Mouse (Mus musculus) urinary bladder, postnatal 4 days (tissue): ENCODE data around the gene Vwa1.
A peak's percentile ranks its signal among the peaks of the same experiment; 100 is the strongest.

ENCODE experiments used
- DNase-seq, 2 experiments: peaks; one replicate each; pipeline ENCODE4 v3.0.0; 2021 to 2022; ENCODE audit warnings: low spot score in 2 of 2

Vwa1 gene

DNA sequence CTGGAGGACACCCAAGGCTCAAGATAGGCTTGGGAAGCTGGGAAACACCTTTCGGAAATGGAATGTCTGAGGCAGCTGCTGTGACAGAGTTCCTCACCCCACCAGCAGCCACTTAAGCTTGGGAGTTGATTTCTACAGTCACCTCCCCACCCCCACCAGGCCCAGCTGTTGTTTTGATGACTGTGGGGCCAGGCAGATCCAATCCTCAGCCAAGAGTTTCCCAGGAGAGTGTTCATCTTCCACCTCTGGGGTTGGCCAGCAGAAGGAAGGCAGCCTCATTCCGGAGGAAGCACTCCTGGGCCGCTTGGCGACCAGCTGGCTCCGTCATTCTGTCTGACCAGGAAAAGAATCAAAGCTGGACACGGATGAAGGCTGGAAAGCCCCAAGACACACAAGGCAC is 6.4 kb upstream of the Vwa1 start:
- DNase-seq = peak in 1 of 2 experiments; percentile 65

GRCm38 (mm10) chr4:155779498-155779897 is 5.0 kb upstream of the Vwa1 start:
- DNase-seq = no peak

GRCm38 (mm10) chr4:155777816-155778215 is 3.3 kb upstream of the Vwa1 start:
- DNase-seq = no peak

GRCm38 (mm10) chr4:155776704-155777335 is 2.3 kb upstream of the Vwa1 start:
- DNase-seq = no peak

GRCm38 (mm10) chr4:155775855-155776254 is 1.4 kb upstream of the Vwa1 start:
- DNase-seq = no peak

DNA sequence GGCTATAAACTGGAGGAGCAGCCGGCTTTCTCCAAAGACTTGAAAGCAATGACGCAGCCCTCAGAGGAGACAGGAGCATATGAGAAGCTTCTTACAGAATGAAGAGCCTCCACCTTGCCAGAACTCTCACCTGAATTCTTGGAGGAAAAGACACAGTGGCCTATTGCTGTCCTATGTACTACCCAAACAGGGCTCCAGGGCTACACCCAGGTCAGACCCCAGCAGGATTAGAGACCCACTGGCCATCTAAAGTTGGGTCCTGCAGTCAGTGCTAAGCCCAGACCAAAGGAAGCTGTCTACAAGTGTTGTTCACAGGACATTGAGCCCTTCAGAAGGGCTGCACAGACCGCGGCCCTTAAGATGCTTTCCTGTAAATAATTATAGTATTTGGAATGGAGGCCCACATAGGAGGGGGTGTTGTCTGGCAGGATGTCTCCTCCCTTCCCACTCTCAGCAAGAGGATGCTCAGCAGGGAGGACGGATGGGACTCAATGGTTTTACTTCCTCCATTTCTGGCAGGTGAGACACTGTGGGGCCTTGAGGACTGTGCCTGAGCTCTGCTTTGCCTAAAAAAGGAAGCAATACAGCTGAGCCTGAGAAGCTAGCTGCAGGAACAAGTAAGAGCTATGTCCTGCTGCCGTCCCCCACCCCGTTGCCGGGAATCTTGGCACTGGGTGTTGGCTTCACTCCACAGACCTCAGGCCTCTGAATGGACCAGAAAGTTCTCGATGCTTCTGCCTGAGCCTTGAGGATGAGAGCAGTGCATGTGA is 658 bp upstream of the Vwa1 start:
- peak in 1 of 2 experiments; percentile 79 for DNase-seq

- DNase-seq = no peak
These were observed 991 bp downstream of the Vwa1 start for GRCm38 (mm10) chr4:155773335-155774078.

GRCm38 (mm10) chr4:155772786-155773185 is 1.7 kb downstream of the Vwa1 start:
- no peak for DNase-seq

GRCm38 (mm10) chr4:155771706-155772105 is 2.8 kb downstream of the Vwa1 start:
- DNase-seq = no peak

- DNase-seq = no peak
These were observed 3.9 kb downstream of the Vwa1 start for GRCm38 (mm10) chr4:155770626-155771025.

DNA sequence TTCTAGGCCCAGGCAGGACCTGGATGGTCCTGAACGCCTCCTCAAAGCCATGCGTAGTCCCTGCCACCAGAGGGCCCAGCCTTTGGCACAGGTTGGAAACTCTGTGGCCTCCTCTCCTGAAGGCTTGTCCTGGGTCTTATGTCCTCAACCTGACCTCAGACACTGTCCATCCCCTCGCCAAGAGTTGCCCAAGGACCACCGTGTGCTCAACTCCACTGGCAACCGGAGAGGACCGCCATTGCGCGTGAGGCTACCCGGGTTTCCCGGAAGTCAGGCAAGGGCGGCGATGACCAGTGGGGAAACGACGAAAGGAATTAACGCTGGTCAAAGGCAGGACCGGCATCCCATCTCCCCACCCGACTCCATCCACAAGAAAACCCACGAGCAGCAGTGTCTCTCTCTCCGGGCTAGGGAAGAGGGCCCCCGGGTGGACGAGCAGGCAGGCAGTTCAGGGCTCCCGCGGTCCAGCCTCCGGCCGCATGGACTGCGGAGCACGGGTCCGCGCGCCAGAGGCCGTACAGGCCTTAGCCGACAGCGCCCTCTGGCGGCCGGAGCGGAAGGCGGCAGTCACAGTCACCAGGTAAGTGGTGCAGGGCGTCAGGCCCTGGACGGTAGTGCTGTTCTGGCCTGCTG is 4.5 kb downstream of the Vwa1 start:
- DNase-seq = peak; percentile 86 to 94

DNA sequence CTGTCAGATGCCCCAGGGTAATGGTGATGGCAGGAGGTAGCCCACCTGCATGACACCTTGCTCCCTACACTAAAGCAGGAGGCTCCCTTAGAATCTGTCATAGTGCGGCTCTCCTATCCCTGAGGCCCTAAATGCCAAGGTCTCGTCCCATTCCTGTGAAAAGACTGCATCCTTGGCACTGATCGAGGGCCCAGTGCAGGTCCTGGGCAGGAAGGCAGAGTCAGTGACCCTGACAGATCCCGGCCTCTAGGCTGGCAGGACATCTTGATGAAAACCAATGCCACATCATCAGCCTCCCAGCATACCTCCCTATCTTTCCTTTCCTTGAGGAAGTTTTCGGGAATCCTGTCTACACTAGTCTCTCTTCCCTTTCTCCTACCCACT is 5.0 kb downstream of the Vwa1 start:
- DNase-seq = no peak

- DNase-seq = no peak
These were observed 12.1 kb downstream of the Vwa1 start for GRCm38 (mm10) chr4:155762357-155762756.

- no peak for DNase-seq
These were observed 13.0 kb downstream of the Vwa1 start for GRCm38 (mm10) chr4:155761356-155762099.

DNA sequence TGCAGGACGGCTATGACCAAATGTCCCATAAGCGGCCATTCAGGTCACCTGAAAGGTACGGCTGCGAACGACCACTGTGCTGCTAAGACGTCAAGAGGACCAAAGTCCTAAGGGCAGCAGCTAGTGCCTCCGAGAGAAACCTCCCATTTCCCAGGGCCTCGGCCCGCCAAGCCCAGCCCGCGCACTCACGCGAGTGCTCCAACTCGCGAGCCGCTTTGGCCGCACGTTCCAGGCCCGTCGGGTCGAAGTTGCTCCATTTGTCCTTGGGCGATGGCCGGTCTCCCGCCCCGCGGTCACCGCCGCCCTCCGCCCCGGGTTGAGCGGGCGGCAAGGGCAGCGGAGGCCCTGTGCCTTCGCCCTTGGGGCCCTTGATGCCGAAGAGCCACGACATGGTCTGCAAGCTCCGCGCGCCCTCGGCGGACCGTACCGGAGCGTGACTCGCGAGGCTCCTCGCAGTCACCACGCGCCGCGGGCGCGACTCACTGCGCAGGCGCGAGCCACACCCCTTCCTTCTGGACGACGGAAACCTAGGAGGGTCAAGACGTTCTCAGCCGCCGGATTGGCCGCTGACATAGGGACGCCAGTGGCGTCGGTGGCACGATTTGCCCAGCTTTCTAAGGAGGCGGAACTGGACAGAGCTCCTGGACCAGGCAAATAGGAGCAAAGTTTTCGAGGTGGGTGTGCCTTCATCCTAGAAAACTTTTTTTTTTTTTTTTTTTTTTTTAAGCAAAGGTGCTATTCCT is 13.7 kb downstream of the Vwa1 start, which contains the start of gene Atad3a:
Atad3a (minus strand) TSS at position 481 of the 743 bp plus-strand sequence.
- DNase-seq = peak; percentile 96 to 98

- DNase-seq = no peak
These were observed 14.5 kb downstream of the Vwa1 start for GRCm38 (mm10) chr4:155759862-155760612.

DNA sequence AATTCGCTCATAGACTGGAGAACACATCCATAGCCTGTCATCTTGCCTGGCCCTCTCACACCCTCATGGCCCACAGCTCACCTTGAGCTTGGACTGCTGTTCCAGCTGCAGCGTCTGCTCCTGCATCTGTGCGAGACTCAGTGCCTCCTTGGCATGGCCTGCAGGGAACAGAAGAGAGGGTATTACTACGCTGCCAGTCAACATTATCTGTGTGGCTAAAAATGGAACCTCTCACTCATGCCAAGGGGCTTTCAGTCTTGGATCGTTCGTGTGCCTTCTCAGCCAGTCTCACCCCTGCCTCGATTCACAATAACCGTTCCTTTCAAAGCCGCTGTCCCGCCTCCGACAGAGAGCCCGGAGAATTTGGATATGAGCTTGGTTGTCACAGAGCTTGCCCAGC is 17.5 kb downstream of the Vwa1 start:
- no peak for DNase-seq

- no peak for DNase-seq
These were observed 27.7 kb downstream of the Vwa1 start for GRCm38 (mm10) chr4:155746575-155747490.

DNA sequence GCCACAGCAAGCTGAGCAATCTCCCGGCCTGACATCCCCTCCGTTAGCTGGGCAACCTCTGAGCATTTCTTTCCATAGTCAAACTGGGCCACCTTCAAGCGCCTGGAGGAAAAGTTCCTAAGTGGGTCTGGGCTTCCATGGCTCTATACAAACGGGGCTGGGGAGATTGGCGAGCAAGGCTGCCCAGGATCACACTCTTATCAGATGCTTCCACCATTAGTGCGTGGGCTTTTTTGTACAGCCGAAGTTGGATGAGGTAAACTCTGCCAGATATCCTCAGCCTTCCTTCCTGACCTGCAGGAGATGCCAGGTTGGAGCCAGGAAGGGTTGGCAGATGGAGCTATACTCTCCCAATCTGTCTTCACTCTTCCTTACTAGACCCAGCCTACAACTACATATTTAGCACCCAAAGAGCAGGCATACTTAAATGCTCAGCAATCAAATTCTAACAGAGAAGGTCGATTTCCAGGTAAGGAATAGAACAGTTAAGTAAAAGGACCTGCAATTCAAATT is 28.4 kb downstream of the Vwa1 start:
- no peak for DNase-seq
